Mouse (Mus musculus) liver, adult (tissue): ENCODE data around the gene Rufy4.

Experiments used
- GATA4 ChIP-seq: IDR thresholded peaks from 2 replicates; pipeline ENCODE4 v1.6.1; 2014; ENCODE audit warnings: mild to moderate bottlenecking, low read length; ENCODE audit not compliant: insufficient replicate concordance

Rufy4 gene

GRCm38 (mm10) chr1:74121821-74122576, 3.3 kb upstream of the Rufy4 start:
- no peak for TF ChIP-seq GATA4

- no peak for TF ChIP-seq GATA4
Measured at GRCm38 (mm10) chr1:74123215-74123614, 2.1 kb upstream of the Rufy4 start.

GRCm38 (mm10) chr1:74124021-74124981, 1.0 kb upstream of the Rufy4 start, which contains the start of gene Tns1:
Tns1 (minus strand) TSS chr1:74124449.
- TF ChIP-seq GATA4, result no peak

GRCm38 (mm10) chr1:74130883-74131659, 5.7 kb downstream of the Rufy4 start:
- TF ChIP-seq GATA4, result no peak

GRCm38 (mm10) chr1:74132011-74132410, 6.7 kb downstream of the Rufy4 start:
- no peak for TF ChIP-seq GATA4

GRCm38 (mm10) chr1:74133954-74134353, 8.6 kb downstream of the Rufy4 start:
- no peak for TF ChIP-seq GATA4

GRCm38 (mm10) chr1:74135326-74135950, 10.1 kb downstream of the Rufy4 start:
- no peak for TF ChIP-seq GATA4

GRCm38 (mm10) chr1:74139415-74139814, 14.1 kb downstream of the Rufy4 start:
- TF ChIP-seq GATA4, result no peak

- no peak for TF ChIP-seq GATA4
Measured at GRCm38 (mm10) chr1:74141781-74142180, 16.4 kb downstream of the Rufy4 start.

- TF ChIP-seq GATA4, result no peak
Measured at GRCm38 (mm10) chr1:74149106-74149885, 24.0 kb downstream of the Rufy4 start.

GRCm38 (mm10) chr1:74150101-74150500, 24.8 kb downstream of the Rufy4 start:
- TF ChIP-seq GATA4, result no peak

- TF ChIP-seq GATA4, result no peak
Measured at GRCm38 (mm10) chr1:74151091-74151490, 25.8 kb downstream of the Rufy4 start.

GRCm38 (mm10) chr1:74153461-74154184, 28.3 kb downstream of the Rufy4 start, which contains the start of gene Cxcr2:
Cxcr2 (plus strand) TSS chr1:74153989.
- TF ChIP-seq GATA4, result no peak
